Mouse (Mus musculus): ENCODE measurements around the gene St6galnac3. TPM values are rescaled to one million over a fixed set of nuclear protein-coding genes. Genes with fewer than 3 reads are reported as not detected.

St6galnac3 gene
- polyA plus RNA-seq, 1 experiment, result not detected

DNA sequence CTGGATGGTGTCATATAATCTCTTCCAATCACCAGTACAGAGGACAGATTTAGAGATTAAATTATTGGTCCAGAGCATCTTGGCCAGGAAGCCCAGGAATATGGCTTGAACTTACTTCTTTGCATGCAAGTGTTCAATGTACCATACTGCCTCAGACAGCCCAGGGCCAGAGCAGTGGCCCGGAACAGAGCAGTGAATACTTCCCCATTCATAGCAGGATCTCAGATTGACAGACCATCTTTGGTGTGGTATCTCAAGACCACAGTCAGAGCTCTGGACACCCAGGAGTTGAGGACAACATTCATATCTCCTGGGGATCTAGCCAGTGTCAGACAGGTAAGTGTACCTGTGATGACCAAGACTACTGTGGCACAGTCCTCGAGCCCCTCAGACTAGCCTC lies 476.1 kb downstream of the St6galnac3 start:
- H3K79me3 ChIP-seq (ENCODE audit: low read depth), result no peaks in the 10 kb centered on the region
- H3K36me3 ChIP-seq (ENCODE audit: control insufficient read depth, insufficient read depth), result no peaks in the 10 kb centered on the region
- H3K79me2 ChIP-seq (ENCODE audit: control insufficient read depth, insufficient read depth), result no peaks in the 10 kb centered on the region

DNA sequence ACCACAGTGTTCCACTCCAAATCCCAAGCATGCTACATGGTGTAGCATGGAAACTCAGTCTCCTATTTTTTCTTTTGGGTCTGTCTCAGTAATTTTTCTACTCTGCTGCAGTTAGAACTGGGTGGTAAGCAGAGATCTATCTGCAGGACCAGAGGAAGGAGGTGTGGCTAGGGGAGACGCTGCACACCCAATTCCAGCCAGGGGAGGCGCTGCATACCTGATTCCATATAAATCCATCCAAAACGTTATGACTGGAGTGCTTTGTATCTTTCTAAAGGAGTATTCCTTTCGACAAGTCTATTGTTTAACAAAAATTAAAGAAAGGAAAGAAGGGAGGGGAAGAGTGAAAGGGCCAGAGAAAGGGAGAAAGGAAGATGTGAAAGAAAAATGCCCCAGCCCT lies 476.9 kb downstream of the St6galnac3 start:
- no peaks in the 10 kb centered on the region for H3K79me2 ChIP-seq (ENCODE audit: control insufficient read depth, insufficient read depth)
- H3K79me3 ChIP-seq (ENCODE audit: low read depth), result no peaks in the 10 kb centered on the region
- no peaks in the 10 kb centered on the region for H3K36me3 ChIP-seq (ENCODE audit: control insufficient read depth, insufficient read depth)
- no peak overlapping the region for H3ac ChIP-seq (ENCODE audit: control insufficient read depth, insufficient read length, low read depth)
- TF ChIP-seq FOSL1 (IDR thresholded peaks at IDR 0.05; ENCODE audit: insufficient read depth, low read length, poor library complexity, severe bottlenecking) (no peak), MYOD1 (IDR thresholded peaks at IDR 0.05; ENCODE audit: control insufficient read depth, insufficient read length, low read depth) (no peak), CTCF (IDR thresholded peaks at IDR 0.05; ENCODE audit: control insufficient read depth, insufficient read depth, insufficient read length) (no peak)
- no peaks in the 10 kb centered on the region for H3K27me3 ChIP-seq (ENCODE audit: control insufficient read depth, insufficient read depth, insufficient read length)
- no peak overlapping the region for H3K4me3 ChIP-seq (ENCODE audit: insufficient read depth, poor library complexity, severe bottlenecking)

More for the DNA sequence above, 476.1 kb downstream of the St6galnac3 start:
- TF ChIP-seq CTCF (IDR thresholded peaks at IDR 0.05; ENCODE audit: control insufficient read depth, insufficient read depth, insufficient read length), result no peak
- TF ChIP-seq FOSL1 (IDR thresholded peaks at IDR 0.05; ENCODE audit: insufficient read depth, low read length, poor library complexity, severe bottlenecking), result no peak
- no peak for TF ChIP-seq USF1 (IDR thresholded peaks at IDR 0.05; ENCODE audit: low read depth)
- no peak for TF ChIP-seq MYOD1 (IDR thresholded peaks at IDR 0.05; ENCODE audit: control insufficient read depth, insufficient read length, low read depth)
- TF ChIP-seq MYOG (IDR thresholded peaks at IDR 0.05; ENCODE audit: control insufficient read depth, extremely low read depth, insufficient read length), result no peak
- TF ChIP-seq MAX (IDR thresholded peaks at IDR 0.05), result no peak
- TF ChIP-seq CEBPB (IDR thresholded peaks at IDR 0.05; ENCODE audit: low read depth), result no peak
- H3K27me3 ChIP-seq (ENCODE audit: control insufficient read depth, insufficient read depth, insufficient read length), result no peaks in the 10 kb centered on the region
- H3K4me3 ChIP-seq (ENCODE audit: insufficient read depth, poor library complexity, severe bottlenecking), result no peak overlapping the region
- H3ac ChIP-seq (ENCODE audit: control insufficient read depth, insufficient read length, low read depth), result no peak overlapping the region

DNA sequence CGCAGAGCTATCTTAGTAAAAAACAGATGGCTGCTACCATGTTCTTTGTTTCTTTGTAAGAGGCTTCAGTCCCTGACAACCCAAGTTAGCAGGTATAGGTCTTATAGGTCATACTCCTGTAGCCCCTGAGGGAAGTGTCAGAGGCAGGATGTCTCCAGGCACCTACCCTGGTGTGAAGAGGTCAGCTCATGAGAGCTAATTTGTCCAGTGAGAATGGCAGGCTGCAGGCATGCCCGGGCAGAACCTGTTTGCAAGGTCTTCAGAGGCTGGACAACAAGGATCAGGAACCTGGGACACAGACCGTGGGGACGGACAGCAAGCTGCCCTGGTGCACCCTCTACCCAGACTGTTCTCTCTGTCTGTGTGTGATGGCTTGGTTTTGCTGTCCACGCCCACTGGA lies 482.4 kb downstream of the St6galnac3 start:
- Histone ChIP-seq H3K27me3 (ENCODE audit: control insufficient read depth, insufficient read depth, insufficient read length) (no peaks in the 10 kb centered on the region), H3K4me3 (ENCODE audit: insufficient read depth, poor library complexity, severe bottlenecking) (no peak overlapping the region), H3ac (ENCODE audit: control insufficient read depth, insufficient read length, low read depth) (no peak overlapping the region), H3K79me3 (ENCODE audit: low read depth) (no peaks in the 10 kb centered on the region), H3K79me2 (ENCODE audit: control insufficient read depth, insufficient read depth) (no peaks in the 10 kb centered on the region), H3K36me3 (ENCODE audit: control insufficient read depth, insufficient read depth) (no peaks in the 10 kb centered on the region)
- TF ChIP-seq MYOD1 (IDR thresholded peaks at IDR 0.05; ENCODE audit: control insufficient read depth, insufficient read length, low read depth), result no peak
- TF ChIP-seq FOSL1 (IDR thresholded peaks at IDR 0.05; ENCODE audit: insufficient read depth, low read length, poor library complexity, severe bottlenecking), result no peak
- no peak for TF ChIP-seq CTCF (IDR thresholded peaks at IDR 0.05; ENCODE audit: control insufficient read depth, insufficient read depth, insufficient read length)
- no peak for TF ChIP-seq MYOG (IDR thresholded peaks at IDR 0.05; ENCODE audit: control insufficient read depth, extremely low read depth, insufficient read length)
- TF ChIP-seq USF1 (IDR thresholded peaks at IDR 0.05; ENCODE audit: low read depth), result no peak
- no peak for TF ChIP-seq MAX (IDR thresholded peaks at IDR 0.05)
- no peak for TF ChIP-seq CEBPB (IDR thresholded peaks at IDR 0.05; ENCODE audit: low read depth)

DNA sequence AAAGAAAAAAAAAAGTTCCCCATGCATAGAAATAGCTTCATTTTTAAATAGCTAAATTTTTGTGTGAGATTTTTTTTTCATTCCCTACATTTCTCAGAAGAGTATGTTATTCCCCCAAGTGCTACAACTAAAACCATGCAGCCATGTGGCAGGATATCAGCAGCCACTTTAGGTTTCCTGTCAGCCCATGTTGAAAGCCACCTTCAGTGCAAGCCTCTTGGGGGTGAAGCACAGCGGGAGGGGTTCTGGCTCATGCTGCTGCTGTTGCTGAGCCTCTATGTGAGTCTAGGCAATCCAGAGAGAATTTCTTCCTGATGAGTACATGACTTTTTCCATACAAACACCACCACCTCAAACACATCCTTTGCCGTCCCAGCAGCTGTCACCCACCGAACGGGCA lies 483.8 kb downstream of the St6galnac3 start:
- no peak overlapping the region for H3K4me3 ChIP-seq (ENCODE audit: insufficient read depth, poor library complexity, severe bottlenecking)

DNA sequence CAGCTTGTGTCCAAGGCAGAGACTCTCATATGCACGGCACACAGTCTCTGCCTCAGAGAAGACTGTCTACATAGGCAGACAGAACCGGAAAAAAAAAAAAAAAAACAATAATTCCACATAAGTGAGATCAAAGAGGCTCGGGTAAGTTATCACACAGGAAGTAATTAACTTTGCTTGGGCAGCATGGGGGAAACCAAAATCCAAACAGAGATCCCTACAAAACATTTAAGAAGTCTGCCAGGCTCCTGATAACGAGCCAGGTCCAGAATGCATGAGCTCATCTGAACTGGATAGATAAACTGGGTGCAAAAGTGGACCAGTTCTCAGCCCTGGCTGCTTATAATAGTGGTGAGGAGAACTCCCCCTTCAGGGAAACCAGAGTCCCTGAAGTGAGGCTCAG lies 484.6 kb downstream of the St6galnac3 start:
- H3K27me3 ChIP-seq (ENCODE audit: control insufficient read depth, insufficient read depth, insufficient read length), result no peaks in the 10 kb centered on the region
- no peak overlapping the region for H3K4me3 ChIP-seq (ENCODE audit: insufficient read depth, poor library complexity, severe bottlenecking)

More for the DNA sequence above, 483.8 kb downstream of the St6galnac3 start:
- no peaks in the 10 kb centered on the region for H3K79me2 ChIP-seq (ENCODE audit: control insufficient read depth, insufficient read depth)
- H3ac ChIP-seq (ENCODE audit: control insufficient read depth, insufficient read length, low read depth), result no peak overlapping the region
- no peaks in the 10 kb centered on the region for H3K36me3 ChIP-seq (ENCODE audit: control insufficient read depth, insufficient read depth)
- no peaks in the 10 kb centered on the region for H3K79me3 ChIP-seq (ENCODE audit: low read depth)
- H3K27me3 ChIP-seq (ENCODE audit: control insufficient read depth, insufficient read depth, insufficient read length), result no peaks in the 10 kb centered on the region
- no peak for TF ChIP-seq USF1 (IDR thresholded peaks at IDR 0.05; ENCODE audit: low read depth)
- no peak for TF ChIP-seq CEBPB (IDR thresholded peaks at IDR 0.05; ENCODE audit: low read depth)
- TF ChIP-seq MAX (IDR thresholded peaks at IDR 0.05), result no peak
- TF ChIP-seq MYOD1 (IDR thresholded peaks at IDR 0.05; ENCODE audit: control insufficient read depth, insufficient read length, low read depth), result no peak
- no peak for TF ChIP-seq MYOG (IDR thresholded peaks at IDR 0.05; ENCODE audit: control insufficient read depth, extremely low read depth, insufficient read length)
- TF ChIP-seq CTCF (IDR thresholded peaks at IDR 0.05; ENCODE audit: control insufficient read depth, insufficient read depth, insufficient read length), result no peak
- TF ChIP-seq FOSL1 (IDR thresholded peaks at IDR 0.05; ENCODE audit: insufficient read depth, low read length, poor library complexity, severe bottlenecking), result no peak

DNA sequence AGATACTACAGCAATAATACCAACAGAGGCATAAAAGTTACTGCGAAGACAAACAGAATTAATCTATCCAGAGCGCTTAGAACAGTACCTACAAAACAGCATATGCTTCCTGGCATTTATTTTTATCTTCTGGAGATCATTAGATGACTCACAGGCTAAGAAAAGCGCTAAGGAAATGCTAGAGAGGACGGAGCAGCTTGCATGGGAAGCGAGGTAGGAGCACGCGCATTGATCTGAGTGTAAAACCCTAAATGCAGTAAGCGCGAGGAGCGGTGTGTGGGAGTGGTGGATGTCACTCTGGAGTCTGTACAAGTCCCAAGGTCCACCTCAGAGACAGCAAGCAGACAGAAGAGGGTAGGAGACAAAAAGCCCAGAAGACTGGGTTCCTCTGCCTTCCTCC lies 486.6 kb downstream of the St6galnac3 start:
- no peak overlapping the region for H3K4me3 ChIP-seq (ENCODE audit: insufficient read depth, poor library complexity, severe bottlenecking)
- H3K36me3 ChIP-seq (ENCODE audit: control insufficient read depth, insufficient read depth), result no peaks in the 10 kb centered on the region
- TF ChIP-seq CEBPB (IDR thresholded peaks at IDR 0.05; ENCODE audit: low read depth) (no peak), MYOD1 (IDR thresholded peaks at IDR 0.05; ENCODE audit: control insufficient read depth, insufficient read length, low read depth) (no peak), FOSL1 (IDR thresholded peaks at IDR 0.05; ENCODE audit: insufficient read depth, low read length, poor library complexity, severe bottlenecking) (no peak), MYOG (IDR thresholded peaks at IDR 0.05; ENCODE audit: control insufficient read depth, extremely low read depth, insufficient read length) (no peak), CTCF (IDR thresholded peaks at IDR 0.05; ENCODE audit: control insufficient read depth, insufficient read depth, insufficient read length) (no peak), USF1 (IDR thresholded peaks at IDR 0.05; ENCODE audit: low read depth) (no peak), MAX (IDR thresholded peaks at IDR 0.05) (no peak)
- H3K27me3 ChIP-seq (ENCODE audit: control insufficient read depth, insufficient read depth, insufficient read length), result no peaks in the 10 kb centered on the region
- H3K79me3 ChIP-seq (ENCODE audit: low read depth), result no peaks in the 10 kb centered on the region
- no peaks in the 10 kb centered on the region for H3K79me2 ChIP-seq (ENCODE audit: control insufficient read depth, insufficient read depth)
- H3ac ChIP-seq (ENCODE audit: control insufficient read depth, insufficient read length, low read depth), result no peak overlapping the region

More for the DNA sequence above, 484.6 kb downstream of the St6galnac3 start:
- Histone ChIP-seq H3ac (ENCODE audit: control insufficient read depth, insufficient read length, low read depth) (no peak overlapping the region), H3K79me3 (ENCODE audit: low read depth) (no peaks in the 10 kb centered on the region), H3K79me2 (ENCODE audit: control insufficient read depth, insufficient read depth) (no peaks in the 10 kb centered on the region), H3K36me3 (ENCODE audit: control insufficient read depth, insufficient read depth) (no peaks in the 10 kb centered on the region)
- TF ChIP-seq CEBPB (IDR thresholded peaks at IDR 0.05; ENCODE audit: low read depth) (no peak), MYOG (IDR thresholded peaks at IDR 0.05; ENCODE audit: control insufficient read depth, extremely low read depth, insufficient read length) (no peak), USF1 (IDR thresholded peaks at IDR 0.05; ENCODE audit: low read depth) (no peak), FOSL1 (IDR thresholded peaks at IDR 0.05; ENCODE audit: insufficient read depth, low read length, poor library complexity, severe bottlenecking) (no peak), MYOD1 (IDR thresholded peaks at IDR 0.05; ENCODE audit: control insufficient read depth, insufficient read length, low read depth) (no peak), MAX (IDR thresholded peaks at IDR 0.05) (no peak), CTCF (IDR thresholded peaks at IDR 0.05; ENCODE audit: control insufficient read depth, insufficient read depth, insufficient read length) (no peak)
